Mouse (Mus musculus): ENCODE results near the gene AU015836.
"Not testable (repeated sequence)": the region's sequence is repeated elsewhere in the genome, so short reads cannot be mapped to it uniquely, and the experiment has no call there.

Gene AU015836

GRCm38 (mm10) chrX:93968444-93968843 is at the start of gene AU015836:
AU015836 (plus strand) TSS chrX:93968659.
- no peak for DNase-seq (ENCODE audit: low spot score)

GRCm38 (mm10) chrX:93919017-93919416 is 49.4 kb upstream of the AU015836 start:
- no peak for DNase-seq (ENCODE audit: low spot score)

- no peak for DNase-seq (ENCODE audit: low spot score)
Observed at GRCm38 (mm10) chrX:93928379-93928778, 40.1 kb upstream of the AU015836 start.

GRCm38 (mm10) chrX:93928794-93929193 is 39.7 kb upstream of the AU015836 start:
- DNase-seq (ENCODE audit: low spot score): no peak

GRCm38 (mm10) chrX:93931694-93932093 is 36.8 kb upstream of the AU015836 start:
- DNase-seq (ENCODE audit: low spot score): no peak

GRCm38 (mm10) chrX:93956727-93957126 is 11.7 kb upstream of the AU015836 start:
- peak; percentile 15 for DNase-seq (ENCODE audit: low spot score)

GRCm38 (mm10) chrX:93958502-93958901 is 10.0 kb upstream of the AU015836 start:
- no peak for DNase-seq (ENCODE audit: low spot score)

- DNase-seq (ENCODE audit: low spot score): no peak
Observed at GRCm38 (mm10) chrX:93980341-93980740, 11.9 kb downstream of the AU015836 start.

GRCm38 (mm10) chrX:93982193-93982592 is 13.7 kb downstream of the AU015836 start:
- no peak for DNase-seq (ENCODE audit: low spot score)

GRCm38 (mm10) chrX:93985096-93985495 is 16.6 kb downstream of the AU015836 start:
- DNase-seq (ENCODE audit: low spot score): not testable (repeated sequence)

GRCm38 (mm10) chrX:94006991-94007390 is 38.5 kb downstream of the AU015836 start:
- no peak for DNase-seq (ENCODE audit: low spot score)

GRCm38 (mm10) chrX:94009442-94009841 is 41.0 kb downstream of the AU015836 start:
- DNase-seq (ENCODE audit: low spot score): no peak

GRCm38 (mm10) chrX:94011656-94012173 is 43.3 kb downstream of the AU015836 start:
- no peak for DNase-seq (ENCODE audit: low spot score)

- DNase-seq (ENCODE audit: low spot score): no peak
Observed at GRCm38 (mm10) chrX:94012479-94013167, 44.2 kb downstream of the AU015836 start.

- no peak for DNase-seq (ENCODE audit: low spot score)
Observed at GRCm38 (mm10) chrX:94016891-94017290, 48.4 kb downstream of the AU015836 start.

GRCm38 (mm10) chrX:94022264-94022874 is 53.9 kb downstream of the AU015836 start:
- no peak for DNase-seq (ENCODE audit: low spot score)

Data from left cerebral cortex, adult 11 months (tissue).